In the genomic region with DNA sequence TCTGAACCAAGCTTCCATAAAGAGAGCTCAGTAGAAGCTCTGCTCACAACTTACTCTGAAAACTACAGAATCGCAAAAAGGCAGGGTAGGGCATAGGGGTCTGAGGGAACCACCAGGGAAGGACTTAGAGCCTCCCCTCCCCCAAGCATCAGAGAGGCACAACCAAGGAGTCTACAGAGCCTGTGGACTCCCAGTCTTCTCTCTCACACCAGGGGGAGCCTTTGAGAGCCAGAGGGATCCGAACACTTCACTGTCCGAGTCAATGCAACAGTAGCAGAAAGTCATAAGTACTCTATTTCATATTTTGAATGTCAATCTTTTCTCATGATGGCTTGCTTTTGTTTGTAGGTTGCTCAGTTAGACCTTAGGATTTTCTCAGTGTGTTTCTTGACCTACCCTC, we compare ENCODE assay signal across 14 mouse cellular contexts. TPM values are rescaled to one million over a fixed set of nuclear protein-coding genes. Genes with fewer than 3 reads are reported as not detected.
DNase-seq lines count a peak whose midpoint lies in the region; ATAC-seq and TF ChIP-seq lines count a peak whose summit lies in the region.
"Had no signal": no experiment of that assay in that cellular context is flagged by ENCODE, and none has a peak within 500 bp of the region (broad histone marks: within the 10 kb centered on the region; RNA-seq: fewer than 3 reads in every experiment).

No protein-coding gene starts in this region.

- H3K4me3 ChIP-seq in heart, embryonic 12.5 days, result no peak overlapping the region
- H3K4me3 ChIP-seq in lung, postnatal 0 days (ENCODE audit: low read depth, low read length), result no peak overlapping the region
- no peak overlapping the region for H3K4me3 ChIP-seq in lung, adult 2 months (replicated peaks; ENCODE audit: extremely low read depth, low read depth, low read length)
- H3K4me3 ChIP-seq in hindbrain, embryonic 12.5 days, result no peak overlapping the region
- H3K4me3 ChIP-seq: embryonic facial prominence, embryonic 10.5 days; forebrain, embryonic 10.5 days; liver, embryonic 12.5 days had no signal

- no peak for TF ChIP-seq POLR2A in lung, adult 2 months (IDR thresholded peaks at IDR 0.05; ENCODE audit: borderline replicate concordance, extremely low read depth, low read depth, low read length)

- DNase-seq in heart, postnatal 4 days, result peak; percentile 21
- peak; percentile 12 for DNase-seq in lung, postnatal 0 days (ENCODE audit: low spot score)
- no peak for DNase-seq in lung, adult 2 months
- peak; percentile 38 for DNase-seq in R1 (ENCODE audit: low read depth, low spot score)
- peak; percentile 11 for DNase-seq in lung, postnatal 14 days
- DNase-seq in layer of hippocampus, adult 8-10 months (ENCODE audit: low spot score in 2 of 2), result no peak
- DNase-seq: cerebellum, adult 11-12 months had no signal

- no peaks in the 10 kb centered on the region for H3K4me1 ChIP-seq in heart, embryonic 12.5 days (replicated peaks)
- no peaks in the 10 kb centered on the region for H3K4me1 ChIP-seq in lung, postnatal 0 days (ENCODE audit: insufficient read depth, low read depth, low read length)
- H3K4me1 ChIP-seq in lung, adult 2 months (ENCODE audit: control insufficient read depth, insufficient read depth, low read length), result no peaks in the 10 kb centered on the region
- no peaks in the 10 kb centered on the region for H3K4me1 ChIP-seq in hindbrain, embryonic 12.5 days
- H3K4me1 ChIP-seq: embryonic facial prominence, embryonic 10.5 days; forebrain, embryonic 10.5 days; liver, embryonic 12.5 days had no signal

- ATAC-seq in heart, embryonic 12.5 days (ENCODE audit: insufficient number of reproducible peaks, low FRiP score), result no peak
- ATAC-seq in lung, postnatal 0 days, result no peak
- ATAC-seq in hindbrain, embryonic 12.5 days (ENCODE audit: low FRiP score), result no peak
- ATAC-seq: liver, embryonic 12.5 days had no signal

- H3K36me3 ChIP-seq in heart, embryonic 12.5 days, result no peaks in the 10 kb centered on the region
- no peaks in the 10 kb centered on the region for H3K36me3 ChIP-seq in lung, postnatal 0 days (ENCODE audit: insufficient read depth, low read length)
- H3K36me3 ChIP-seq in hindbrain, embryonic 12.5 days, result no peaks in the 10 kb centered on the region
- H3K36me3 ChIP-seq: embryonic facial prominence, embryonic 10.5 days; forebrain, embryonic 10.5 days; liver, embryonic 12.5 days had no signal

- H3K27ac ChIP-seq in heart, embryonic 12.5 days (ENCODE audit: poor library complexity, severe bottlenecking), result no peak overlapping the region
- H3K27ac ChIP-seq in lung, postnatal 0 days (ENCODE audit: low read length), result no peak overlapping the region
- H3K27ac ChIP-seq in hindbrain, embryonic 12.5 days, result no peak overlapping the region
- H3K27ac ChIP-seq: embryonic facial prominence, embryonic 10.5 days; forebrain, embryonic 10.5 days; liver, embryonic 12.5 days had no signal

- TF ChIP-seq EP300 in lung, postnatal 0 days (IDR thresholded peaks at IDR 0.05), result no peak

- no peak overlapping the region for H3K4me2 ChIP-seq in heart, embryonic 12.5 days
- H3K4me2 ChIP-seq in lung, postnatal 0 days (replicated peaks; ENCODE audit: low read depth, low read length), result no peak overlapping the region
- H3K4me2 ChIP-seq in hindbrain, embryonic 12.5 days (replicated peaks), result no peak overlapping the region
- H3K4me2 ChIP-seq: liver, embryonic 12.5 days had no signal

- H3K9me3 ChIP-seq in heart, embryonic 12.5 days (replicated peaks), result 0 out of 2 replicates have a peak, but pooled peaks cover 3% of the 10 kb centered on the region
- H3K9me3 ChIP-seq in lung, postnatal 0 days (ENCODE audit: low read length), result no peaks in the 10 kb centered on the region
- 0 out of 2 replicates have a peak, but pooled peaks cover 7% of the 10 kb centered on the region for H3K9me3 ChIP-seq in hindbrain, embryonic 12.5 days (replicated peaks)
- H3K9me3 ChIP-seq: liver, embryonic 12.5 days had no signal

- peak; percentile 39 for TF ChIP-seq CTCF in lung, postnatal 0 days (IDR thresholded peaks at IDR 0.05)
- no peak for TF ChIP-seq CTCF in lung, adult 2 months (IDR thresholded peaks at IDR 0.05; ENCODE audit: insufficient read depth, low read length)

- no peak overlapping the region for H3K9ac ChIP-seq in heart, embryonic 12.5 days
- no peak overlapping the region for H3K9ac ChIP-seq in lung, postnatal 0 days (replicated peaks; ENCODE audit: low read depth)
- no peak overlapping the region for H3K9ac ChIP-seq in hindbrain, embryonic 12.5 days
- H3K9ac ChIP-seq: liver, embryonic 12.5 days had no signal

- no peaks in the 10 kb centered on the region for H3K27me3 ChIP-seq in heart, embryonic 12.5 days (replicated peaks)
- H3K27me3 ChIP-seq in lung, postnatal 0 days (replicated peaks; ENCODE audit: insufficient read depth, low read length), result no peaks in the 10 kb centered on the region
- H3K27me3 ChIP-seq in hindbrain, embryonic 12.5 days, result no peaks in the 10 kb centered on the region
- H3K27me3 ChIP-seq: liver, embryonic 12.5 days had no signal

- 59% methylated on average over 3 of the region's 3 CpGs for WGBS in heart, embryonic 12.5 days
- 73% methylated on average over 3 of the region's 3 CpGs for WGBS in lung, postnatal 0 days
- 66% methylated on average over 3 of the region's 3 CpGs for WGBS in lung, adult 2 months
- 76% methylated on average over 3 of the region's 3 CpGs for WGBS in hindbrain, embryonic 12.5 days

RNA-seq across cellular contexts. Expression of a gene that starts 30.2 kb away (rescaled TPM):
- under 1 TPM; 0.43 to 0.60 TPM for total RNA-seq in heart, postnatal 4 days (2021)
- polyA plus RNA-seq in heart, embryonic 12.5 days (2016; fragmentation: Nextera tagmentation; extraction: Ambion mirVana), result 0.14 and 0.15 TPM in 2 replicates
- polyA plus RNA-seq in lung, postnatal 0 days (2015; fragmentation: Nextera tagmentation; extraction: Ambion mirVana), result not detected in 2 replicates
- not detected in 2 replicates for polyA plus RNA-seq in lung, adult 2 months (2012; rRNA removed)
- polyA plus RNA-seq in hindbrain, embryonic 12.5 days (2016; fragmentation: Nextera tagmentation; extraction: Ambion mirVana), result 0.03 TPM in 1 of 2 replicates, not detected in the other
- total RNA-seq in layer of hippocampus, adult 8-10 months (2022), result 10 to 100 TPM in 1 of 4 experiments, 1 to 10 TPM in 3; 8.7 to 11.7 (median 9.1) TPM
- total RNA-seq: adrenal gland, adult 18-20 months; megakaryocyte-erythroid progenitor cell, adult 5-6 weeks had no signal
- polyA plus RNA-seq: embryonic facial prominence, embryonic 10.5 days had no signal

Comparison
In these comparisons a context has a peak if more than half of its experiments do, and no peak if none do; other contexts are left out.
1. DNase-seq: peak in heart, postnatal 4 days (single experiment), lung, postnatal 0 days (single experiment), R1 (single experiment) and lung, postnatal 14 days (single experiment); none in lung, adult 2 months (single experiment) and layer of hippocampus, adult 8-10 months (0 of 2).